19 mouse cellular contexts compared by ENCODE assay signal in genomic region chr1:60104582-60104981, GRCm38 (mm10). TPM values are rescaled to one million over a fixed set of nuclear protein-coding genes. Genes with fewer than 3 reads are reported as not detected.
A peak's percentile ranks its signal among the peaks of the same experiment; 100 is the strongest.
DNase-seq lines count a peak whose midpoint lies in the region; ATAC-seq and TF ChIP-seq lines count a peak whose summit lies in the region.
"Had no signal": no experiment of that assay in that cellular context is flagged by ENCODE, and none has a peak within 500 bp of the region (broad histone marks: within the 10 kb centered on the region; RNA-seq: fewer than 3 reads in every experiment).

No protein-coding gene starts in this region.

- no peak overlapping the region for H3K27ac ChIP-seq in kidney, postnatal 0 days
- no peak overlapping the region for H3K27ac ChIP-seq in kidney, embryonic 16.5 days (ENCODE audit: low read length)
- no peak overlapping the region for H3K27ac ChIP-seq in hindbrain, embryonic 16.5 days (ENCODE audit: low read depth, low read length)
- H3K27ac ChIP-seq in forebrain, embryonic 12.5 days, result no peak overlapping the region
- H3K27ac ChIP-seq: forebrain, embryonic 15.5 days; heart, embryonic 10.5 days; hindbrain, postnatal 0 days; kidney, embryonic 15.5 days had no signal

- DNase-seq in kidney, postnatal 0 days (ENCODE audit: low spot score), result no peak
- DNase-seq in 3T3-L1 (ENCODE audit: low read depth, low spot score) (peak; percentile 33), R1 (ENCODE audit: low read depth, low spot score) (peak; percentile 39)
- DNase-seq in CD4-positive, CD25-positive, alpha-beta regulatory T cell, adult 2 months (ENCODE audit: low read depth, low spot score), result peak; percentile 40
- DNase-seq in cerebellum, postnatal 25 days, result no peak
- DNase-seq: adrenal gland, postnatal 36 days; cerebellum, postnatal 10 days; gastrocnemius, postnatal 14 days; heart, postnatal 14 days; right cerebral cortex, adult 18-20 months had no signal

- no peaks in the 10 kb centered on the region for H3K4me1 ChIP-seq in kidney, postnatal 0 days (replicated peaks; ENCODE audit: insufficient read depth, low read length)
- H3K4me1 ChIP-seq in kidney, embryonic 16.5 days (ENCODE audit: insufficient read depth, low read length), result no peaks in the 10 kb centered on the region
- H3K4me1 ChIP-seq in hindbrain, embryonic 16.5 days (ENCODE audit: control insufficient read depth, insufficient read depth, low read depth, low read length), result no peaks in the 10 kb centered on the region
- H3K4me1 ChIP-seq in forebrain, embryonic 12.5 days, result no peaks in the 10 kb centered on the region
- H3K4me1 ChIP-seq: forebrain, embryonic 15.5 days; heart, embryonic 10.5 days; kidney, embryonic 15.5 days had no signal

- H3K9ac ChIP-seq in kidney, postnatal 0 days (ENCODE audit: low read depth, low read length), result no peak overlapping the region
- H3K9ac ChIP-seq in kidney, embryonic 16.5 days (replicated peaks; ENCODE audit: low read length), result no peak overlapping the region
- H3K9ac ChIP-seq in hindbrain, embryonic 16.5 days (ENCODE audit: low read depth, low read length), result no peak overlapping the region
- H3K9ac ChIP-seq in forebrain, embryonic 12.5 days, result no peak overlapping the region
- H3K9ac ChIP-seq: forebrain, embryonic 15.5 days; kidney, embryonic 15.5 days had no signal

- no peak overlapping the region for H3K4me3 ChIP-seq in kidney, postnatal 0 days (replicated peaks; ENCODE audit: low read depth, low read length)
- no peak overlapping the region for H3K4me3 ChIP-seq in kidney, embryonic 16.5 days (ENCODE audit: low read length)
- no peak overlapping the region for H3K4me3 ChIP-seq in hindbrain, embryonic 16.5 days (ENCODE audit: low read length)
- H3K4me3 ChIP-seq in forebrain, embryonic 12.5 days (replicated peaks), result no peak overlapping the region
- H3K4me3 ChIP-seq: forebrain, embryonic 15.5 days; heart, embryonic 10.5 days; kidney, embryonic 15.5 days; myocyte had no signal

- no peak overlapping the region for H3K4me2 ChIP-seq in kidney, postnatal 0 days (ENCODE audit: low read length)
- H3K4me2 ChIP-seq in kidney, embryonic 16.5 days (replicated peaks; ENCODE audit: low read depth, low read length), result no peak overlapping the region
- no peak overlapping the region for H3K4me2 ChIP-seq in hindbrain, embryonic 16.5 days (ENCODE audit: low read length)
- no peak overlapping the region for H3K4me2 ChIP-seq in forebrain, embryonic 12.5 days
- H3K4me2 ChIP-seq: forebrain, embryonic 15.5 days; kidney, embryonic 15.5 days; midbrain, embryonic 11.5 days had no signal

- no peaks in the 10 kb centered on the region for H3K9me3 ChIP-seq in kidney, postnatal 0 days (replicated peaks; ENCODE audit: low read length)
- H3K9me3 ChIP-seq in kidney, embryonic 16.5 days (ENCODE audit: low read length), result no peaks in the 10 kb centered on the region
- H3K9me3 ChIP-seq in hindbrain, embryonic 16.5 days (ENCODE audit: control insufficient read depth, low read length), result no peaks in the 10 kb centered on the region
- H3K9me3 ChIP-seq in forebrain, embryonic 12.5 days, result no peaks in the 10 kb centered on the region
- H3K9me3 ChIP-seq: forebrain, embryonic 15.5 days; heart, embryonic 10.5 days; kidney, embryonic 15.5 days had no signal

- ATAC-seq in kidney, postnatal 0 days (replicated peaks; ENCODE audit: low FRiP score, low read depth), result no peak
- no peak for ATAC-seq in kidney, embryonic 16.5 days (ENCODE audit: low FRiP score, low TSS enrichment)
- ATAC-seq in hindbrain, embryonic 16.5 days, result no peak
- no peak for ATAC-seq in forebrain, embryonic 12.5 days (ENCODE audit: low FRiP score)
- ATAC-seq: forebrain, embryonic 15.5 days; hindbrain, postnatal 0 days had no signal

- WGBS in kidney, postnatal 0 days, result 100% methylated on average over 1 of the region's 1 CpGs
- 95% methylated on average over 1 of the region's 1 CpGs for WGBS in kidney, embryonic 16.5 days
- 100% methylated on average over 1 of the region's 1 CpGs for WGBS in hindbrain, embryonic 16.5 days
- WGBS in forebrain, embryonic 12.5 days, result 92% methylated on average over 1 of the region's 1 CpGs

- 0 out of 2 replicates have a peak, but pooled peaks cover 3% of the 10 kb centered on the region for H3K36me3 ChIP-seq in kidney, postnatal 0 days (ENCODE audit: insufficient read depth, low read length)
- peaks cover 12% of the 10 kb centered on the region; the same call in 1 of the 2 replicates for H3K36me3 ChIP-seq in kidney, embryonic 16.5 days (ENCODE audit: insufficient read depth, low read length)
- H3K36me3 ChIP-seq in hindbrain, embryonic 16.5 days (ENCODE audit: control insufficient read depth, insufficient read depth, low read length), result peaks cover 12% of the 10 kb centered on the region
- H3K36me3 ChIP-seq in forebrain, embryonic 12.5 days (replicated peaks), result 0 out of 2 replicates have a peak, but pooled peaks cover 4% of the 10 kb centered on the region

- TF ChIP-seq CTCF in kidney, postnatal 0 days (IDR thresholded peaks at IDR 0.05; ENCODE audit: low read depth), result peak; percentile 33

- no peaks in the 10 kb centered on the region for H3K27me3 ChIP-seq in kidney, postnatal 0 days (ENCODE audit: insufficient read depth, low read length)
- no peaks in the 10 kb centered on the region for H3K27me3 ChIP-seq in kidney, embryonic 16.5 days (ENCODE audit: insufficient read depth, low read length)
- H3K27me3 ChIP-seq in hindbrain, embryonic 16.5 days (replicated peaks; ENCODE audit: control insufficient read depth, insufficient read depth, low read length), result no peaks in the 10 kb centered on the region
- no peaks in the 10 kb centered on the region for H3K27me3 ChIP-seq in forebrain, embryonic 12.5 days
- H3K27me3 ChIP-seq: forebrain, embryonic 15.5 days; kidney, embryonic 15.5 days had no signal

RNA-seq across cellular contexts. Expression of gene Wdr12, which starts 6.1 kb away (rescaled TPM):
- polyA plus RNA-seq in kidney, postnatal 0 days (2015; fragmentation: Nextera tagmentation; extraction: Ambion mirVana), result 44.9 and 47.9 TPM in 2 replicates
- 58.4 and 58.8 TPM in 2 replicates for polyA plus RNA-seq in kidney, embryonic 16.5 days (2015; fragmentation: Nextera tagmentation; extraction: Ambion mirVana)
- polyA plus RNA-seq in hindbrain, embryonic 16.5 days (2015; fragmentation: Nextera tagmentation; extraction: Ambion mirVana), result 48.9 and 53.7 TPM in 2 replicates
- polyA plus RNA-seq in forebrain, embryonic 12.5 days (2016; fragmentation: Nextera tagmentation; extraction: Ambion mirVana), result 48.5 and 56.8 TPM in 2 replicates

RNA-seq across cellular contexts. Expression of gene Carf, which starts 6.5 kb away (rescaled TPM):
- 4.6 and 4.9 TPM in 2 replicates for polyA plus RNA-seq in kidney, postnatal 0 days (2015; fragmentation: Nextera tagmentation; extraction: Ambion mirVana)
- polyA plus RNA-seq in kidney, embryonic 16.5 days (2015; fragmentation: Nextera tagmentation; extraction: Ambion mirVana), result 5.1 and 6.5 TPM in 2 replicates
- polyA plus RNA-seq in hindbrain, embryonic 16.5 days (2015; fragmentation: Nextera tagmentation; extraction: Ambion mirVana), result 6.8 and 8.9 TPM in 2 replicates
- 6.5 and 7.0 TPM in 2 replicates for polyA plus RNA-seq in forebrain, embryonic 12.5 days (2016; fragmentation: Nextera tagmentation; extraction: Ambion mirVana)

Comparison
In these comparisons a context has a peak if more than half of its experiments do, and no peak if none do; other contexts are left out.
1. DNase-seq: peak in 3T3-L1 (single experiment), CD4-positive, CD25-positive, alpha-beta regulatory T cell, adult 2 months (single experiment) and R1 (single experiment); none in kidney, postnatal 0 days (single experiment) and cerebellum, postnatal 25 days (0 of 2).